Mouse (Mus musculus) layer of hippocampus, postnatal 14 days (tissue): ENCODE measurements at regions not wholly inside any gene's neighbourhood (a gene's known extent, or its start where the extent isn't known, plus 50 kb on each side); places are given as distances from the start of the nearest gene placed in this dataset.
A peak's percentile ranks its signal among the peaks of the same experiment; 100 is the strongest.

ENCODE experiments used
- DNase-seq, 2 experiments: peaks; one replicate each; pipeline ENCODE4 v3.0.0; 2021 to 2022; ENCODE audit warnings: low spot score in 2 of 2, mixed read lengths in 1 of 2

DNA sequence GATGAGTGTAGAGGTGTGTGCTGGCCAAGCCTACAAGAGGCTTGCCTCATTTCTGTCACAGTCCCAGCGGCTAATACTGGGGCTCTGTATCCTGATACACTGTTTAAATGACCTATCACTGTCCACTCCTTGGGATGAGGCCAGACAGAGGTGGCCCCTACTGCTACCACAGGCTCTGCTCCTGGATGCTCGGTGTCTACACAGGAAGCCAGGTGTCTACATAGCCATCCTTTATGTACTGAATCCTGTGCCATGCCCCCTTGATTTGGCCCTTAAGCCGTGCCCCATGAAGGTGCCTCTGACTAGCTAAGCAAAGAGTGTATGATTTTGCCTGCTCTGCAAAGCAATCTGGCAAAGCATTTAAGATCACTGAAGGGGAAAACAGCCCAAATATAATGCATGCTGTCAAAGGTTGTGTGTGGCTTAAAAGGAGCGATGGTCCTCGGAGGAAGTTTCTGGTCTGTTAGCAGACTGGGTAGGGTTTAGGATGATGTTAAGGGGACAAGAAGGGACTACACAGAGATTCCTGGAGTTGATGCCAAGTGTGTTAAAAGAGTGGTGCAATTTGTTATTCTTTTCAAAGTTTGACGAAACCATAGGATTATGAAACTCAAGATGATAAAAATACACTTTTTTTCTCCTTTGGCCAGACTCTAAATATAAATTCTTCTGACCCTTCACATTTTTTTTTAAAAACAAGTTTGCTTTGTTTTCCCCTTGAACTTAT lies 104.2 kb downstream of the E030025P04Rik start:
- DNase-seq = no peak

DNA sequence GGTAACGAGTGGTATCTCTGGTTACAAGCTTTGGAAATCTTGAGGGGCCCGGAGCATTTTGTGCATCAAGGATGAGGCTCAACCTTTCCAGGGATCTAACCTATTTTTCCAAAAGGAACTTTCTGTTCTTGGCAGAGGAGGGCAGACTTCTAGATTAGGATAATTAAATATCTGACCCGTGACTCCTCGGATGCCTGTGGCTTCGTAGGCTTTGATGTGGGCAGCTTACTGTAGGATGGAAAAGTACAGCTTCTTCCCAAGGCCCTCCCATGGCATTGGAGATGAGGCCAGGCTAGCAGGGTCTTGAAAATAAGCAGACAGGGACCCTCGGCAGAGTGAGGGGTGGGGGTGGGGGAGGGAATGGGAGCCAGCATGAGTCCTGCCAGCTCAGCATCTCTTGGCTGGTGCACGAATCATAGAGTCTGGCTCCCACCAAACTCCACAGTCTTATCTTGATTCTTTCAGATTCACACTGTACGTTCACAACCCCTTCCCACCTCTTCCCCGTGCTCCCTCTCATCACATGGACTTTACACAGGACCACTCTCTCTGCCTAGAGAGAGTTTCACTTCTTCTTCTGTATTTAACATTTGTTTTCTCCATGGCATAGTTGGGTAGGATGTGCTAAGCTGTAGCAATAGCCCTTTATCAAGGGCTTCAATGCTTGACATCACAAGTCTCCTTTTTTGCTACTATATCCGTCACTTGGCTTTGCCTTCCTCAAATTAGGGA lies 104.9 kb downstream of the E030025P04Rik start:
- no peak for DNase-seq

DNA sequence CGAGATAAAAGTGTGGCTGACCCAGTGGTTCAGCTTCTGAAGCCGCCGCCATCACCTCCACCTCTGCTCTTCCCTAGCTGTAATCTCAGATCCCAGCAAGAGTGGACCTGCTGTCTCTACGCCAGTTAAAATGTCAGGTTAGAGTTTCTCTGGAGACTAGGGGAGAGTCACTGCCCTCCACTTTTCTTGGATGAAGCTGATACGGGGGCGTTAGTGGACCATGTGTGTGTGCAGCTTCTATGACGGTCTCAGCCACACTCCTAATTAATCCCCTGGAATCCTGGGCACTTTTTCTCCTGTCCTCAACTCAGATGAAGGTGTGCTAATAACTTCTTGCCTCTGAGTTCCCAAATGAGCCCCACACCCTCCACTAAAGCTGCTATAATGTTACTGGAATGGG lies 106.0 kb downstream of the E030025P04Rik start:
- no peak for DNase-seq

DNA sequence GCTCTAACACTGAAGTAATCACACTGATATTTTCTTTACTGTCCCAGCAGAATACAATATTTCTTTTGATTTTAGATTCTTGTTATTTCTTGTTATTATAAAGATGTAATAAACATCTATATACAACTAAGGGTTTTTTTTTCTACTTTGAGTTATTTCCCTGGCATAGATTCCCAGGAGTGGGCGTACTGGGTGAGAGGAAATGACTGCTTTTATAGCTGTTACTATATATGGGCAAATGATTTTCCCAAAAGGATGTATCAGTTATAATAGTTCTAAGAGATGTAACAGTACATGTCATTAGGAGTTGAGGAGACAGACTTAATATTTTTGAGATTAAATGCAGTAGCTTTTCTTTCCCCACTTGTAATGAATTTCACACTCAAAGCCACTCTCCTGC lies 109.6 kb downstream of the E030025P04Rik start:
- no peak for DNase-seq

DNA sequence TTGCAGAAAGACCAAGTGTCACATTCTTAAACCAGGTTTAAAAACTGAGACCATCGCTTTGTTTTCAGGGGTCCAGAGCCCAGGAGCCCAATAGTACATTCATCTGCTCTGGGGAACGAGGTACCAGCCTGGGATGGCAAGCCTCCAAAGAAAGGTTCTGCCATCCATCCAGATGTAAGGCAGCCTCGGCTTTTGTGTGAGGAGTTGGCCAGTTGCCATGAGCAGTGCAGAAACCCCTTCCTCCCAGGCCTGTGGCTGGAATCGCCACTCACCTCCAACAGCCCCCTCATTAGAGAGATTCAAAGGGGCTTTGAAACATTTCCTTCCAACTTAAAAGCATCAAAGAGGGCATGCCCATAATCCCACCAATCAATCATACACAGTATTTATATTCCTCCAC lies 110.1 kb downstream of the E030025P04Rik start:
- DNase-seq = no peak

DNA sequence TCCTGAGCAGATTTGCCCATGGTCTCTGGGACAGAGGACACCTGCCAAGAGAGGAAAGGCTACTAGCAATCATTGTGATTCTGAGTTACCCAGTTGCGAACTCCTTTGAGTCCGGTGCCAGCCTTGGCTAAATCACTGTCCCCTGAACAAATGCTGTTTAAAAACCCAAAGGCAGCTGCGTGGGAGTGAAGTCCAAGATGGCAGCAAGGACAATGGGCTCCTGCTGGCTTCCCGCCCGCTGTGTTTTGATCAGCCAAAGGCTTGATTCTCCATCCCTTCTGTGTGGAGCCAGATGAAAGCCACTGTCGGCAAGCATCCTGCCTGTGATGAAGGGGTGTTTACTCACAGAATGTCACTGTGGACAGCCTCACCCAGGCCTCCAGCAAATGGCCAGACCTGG lies 111.4 kb downstream of the E030025P04Rik start:
- DNase-seq = peak; percentile 71 to 86

DNA sequence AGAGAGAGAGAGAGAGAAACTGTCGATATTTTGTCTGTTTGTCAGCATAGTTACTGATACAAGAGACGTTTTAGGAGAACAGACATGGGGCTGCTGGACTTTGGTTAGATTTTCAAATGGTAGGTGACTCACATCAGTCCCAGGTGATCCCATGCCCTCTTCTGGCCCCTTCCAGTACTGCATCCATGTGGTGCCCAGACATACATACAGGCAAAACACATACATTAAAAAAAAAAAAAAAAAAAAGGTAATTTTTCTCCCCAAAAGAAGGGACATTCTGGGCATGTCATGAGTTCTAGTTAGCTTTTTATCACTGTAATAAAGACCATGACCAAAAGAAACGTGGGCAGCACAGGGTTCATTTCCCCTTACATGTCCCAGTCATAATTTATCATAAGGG lies 110.3 kb downstream of the Axin2 start:
- DNase-seq = peak in 1 of 2 experiments; percentile 48

DNA sequence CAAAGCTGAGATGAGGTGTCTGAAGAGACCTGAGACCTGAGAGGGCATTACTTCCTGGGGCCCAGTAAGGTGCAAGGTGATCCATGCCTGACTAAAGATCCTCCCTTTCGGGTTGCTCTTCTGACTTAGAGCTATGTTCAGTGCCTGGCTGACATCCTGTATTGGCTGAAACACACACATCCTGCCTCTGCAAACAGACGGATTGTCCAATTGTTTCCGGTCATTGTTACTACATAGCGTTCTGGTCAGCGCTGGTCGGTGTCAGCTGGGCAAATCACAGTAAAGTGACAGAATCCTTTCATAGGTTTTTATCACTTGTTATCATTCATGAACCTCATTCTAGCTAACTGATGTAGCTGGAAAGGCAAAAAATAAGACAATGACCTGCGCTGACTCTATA lies 109.7 kb downstream of the Axin2 start:
- DNase-seq = no peak

DNA sequence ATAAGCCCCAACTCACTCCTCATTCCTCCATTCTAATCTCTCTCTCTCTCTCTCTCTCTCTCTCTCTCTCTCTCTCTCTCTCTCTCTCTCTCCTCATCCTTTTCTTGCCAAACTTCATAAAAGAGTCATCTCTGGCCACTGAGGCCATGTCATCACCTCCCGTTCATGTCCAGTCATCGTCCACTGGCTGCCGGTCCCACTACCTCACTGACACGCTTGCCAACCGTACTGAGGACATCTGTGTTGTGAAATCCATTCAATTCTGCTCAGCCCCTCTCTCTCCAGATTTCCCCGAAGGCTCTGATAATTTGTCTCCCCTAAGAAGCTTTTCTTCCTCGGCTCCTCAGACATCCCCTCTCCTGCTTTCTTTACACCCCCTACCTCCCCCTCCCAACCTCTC lies 94.7 kb downstream of the Axin2 start:
- DNase-seq = no peak

DNA sequence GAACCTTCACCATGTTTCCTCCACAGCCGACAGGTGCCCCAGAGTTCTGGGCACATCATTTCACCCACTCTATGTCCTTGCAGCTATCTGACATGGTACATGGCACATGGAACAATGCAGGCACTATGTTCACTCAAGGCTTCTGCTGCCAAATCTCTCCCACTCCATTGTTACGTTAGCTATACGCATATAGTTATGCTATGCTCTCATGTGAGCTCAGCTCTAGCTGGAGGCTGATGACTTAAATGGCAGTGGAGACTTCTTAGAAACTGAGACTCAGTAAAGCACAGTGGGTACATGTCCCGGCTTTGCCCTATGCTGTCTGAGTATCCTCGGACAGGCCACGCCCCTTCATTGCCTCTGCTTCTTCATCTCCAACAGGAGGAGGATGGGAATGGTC lies 91.0 kb downstream of the Axin2 start:
- DNase-seq = no peak

DNA sequence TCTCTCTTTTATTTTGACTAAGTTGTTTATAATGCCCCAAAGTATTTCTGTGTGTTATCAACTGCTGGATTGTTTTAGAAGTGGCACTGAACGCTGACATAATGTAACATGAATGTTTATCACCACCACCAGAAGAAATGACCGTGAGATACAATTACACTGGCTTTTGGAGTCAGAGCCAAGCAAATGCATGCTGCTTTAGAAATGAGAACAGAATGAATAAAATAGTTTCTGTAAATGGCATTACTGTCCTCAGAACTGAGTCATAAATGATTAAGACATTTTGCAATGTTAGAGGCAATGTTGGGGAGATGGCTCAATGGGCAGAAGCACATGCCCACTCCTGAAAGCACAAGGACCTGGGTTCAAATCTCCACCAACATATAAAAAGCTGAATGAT lies 88.7 kb downstream of the Axin2 start:
- no peak for DNase-seq

DNA sequence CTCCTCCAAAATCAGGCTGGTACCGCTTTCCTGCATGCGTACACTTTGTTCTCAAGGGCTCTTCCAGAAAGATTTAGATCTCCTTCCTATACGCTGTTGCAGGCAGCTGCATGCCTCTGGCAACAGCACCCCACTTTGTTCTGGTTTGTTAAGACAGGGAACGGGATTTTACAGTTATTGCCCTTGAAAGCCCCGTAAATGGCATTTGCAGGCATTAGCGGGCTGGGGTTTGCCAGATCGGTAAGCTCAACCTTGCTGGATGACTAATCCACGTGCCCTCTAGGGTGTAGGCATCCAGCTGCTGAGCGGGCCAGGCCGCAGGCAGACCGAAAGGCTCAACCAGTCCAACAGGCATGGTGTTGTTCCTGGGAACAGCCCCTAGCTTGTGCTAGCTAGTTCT lies 85.5 kb downstream of the Axin2 start:
- no peak for DNase-seq
